Mouse (Mus musculus) G1E (cell line): ENCODE measurements at regions not wholly inside any gene's neighbourhood (a gene's known extent, or its start where the extent isn't known, plus 50 kb on each side); places are given as distances from the start of the nearest gene placed in this dataset.
"Not testable (repeated sequence)": the region's sequence is repeated elsewhere in the genome, so short reads cannot be mapped to it uniquely, and the experiment has no call there.

Source experiments
- CTCF ChIP-seq: IDR thresholded peaks from 2 replicates; pipeline ENCODE4 v1.5.1; 2012; ENCODE audit warnings: low read depth, low read length, inconsistent platforms, mixed read lengths
- GATA1 ChIP-seq: IDR thresholded peaks from 2 replicates; pipeline ENCODE4 v1.6.1; 2012; ENCODE audit warnings: borderline replicate concordance, low read length, inconsistent platforms, mixed read lengths
- POLR2AphosphoS5 ChIP-seq: IDR thresholded peaks from 2 replicates; pipeline ENCODE4 v1.6.1; 2012; ENCODE audit warnings: low read depth, low read length, inconsistent platforms; ENCODE audit not compliant: insufficient replicate concordance
- TAL1 ChIP-seq: conservative IDR thresholded peaks from 2 replicates; pipeline ENCODE4 v1.6.1; 2012; ENCODE audit warnings: low read depth, low read length, inconsistent platforms, mixed read lengths

- TF ChIP-seq GATA1, CTCF, POLR2AphosphoS5, TAL1: not testable (repeated sequence)
Observed at GRCm38 (mm10) chr5:64588768-64589167, 214.4 kb upstream of the Klf3 start.
